ENCODE assay signal across 10 mouse cellular contexts in the genomic region with DNA sequence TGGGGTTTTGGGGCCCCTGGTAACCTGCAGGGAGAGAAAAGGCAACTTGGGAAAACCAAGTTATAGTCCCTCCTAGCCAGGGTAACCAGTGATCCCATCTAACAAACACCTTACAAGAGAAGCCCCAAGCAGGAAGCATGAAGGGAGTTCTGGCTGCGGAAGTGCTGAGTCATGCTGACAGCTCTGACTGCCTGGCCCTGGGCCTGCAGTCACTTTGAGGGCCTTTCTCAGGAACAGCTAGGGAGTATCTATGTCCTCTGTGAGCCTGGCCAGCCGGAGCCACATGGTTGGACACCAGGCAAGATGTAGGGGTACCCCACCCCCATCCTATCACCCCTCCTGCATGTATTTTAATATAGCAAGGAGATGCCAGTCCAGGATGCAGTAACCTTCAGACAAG. TPM values are rescaled to one million over a fixed set of nuclear protein-coding genes. Genes with fewer than 3 reads are reported as not detected.
DNase-seq lines count a peak whose midpoint lies in the region; ATAC-seq lines count a peak whose summit lies in the region.
"Had no signal": no experiment of that assay in that cellular context is flagged by ENCODE, and none has a peak within 500 bp of the region (broad histone marks: within the 10 kb centered on the region; RNA-seq: fewer than 3 reads in every experiment).

No protein-coding gene starts in this region.

- peak; percentile 75 for DNase-seq in kidney, adult 11 months
- peak; percentile 69 for DNase-seq in MN1 (ENCODE audit: low spot score)
- peak; percentile 44 for DNase-seq in gastrocnemius, postnatal 10 days
- DNase-seq in kidney, postnatal 14 days: peak; percentile 82
- peak; percentile 27 for DNase-seq in right cerebral cortex, postnatal 14 days
- no peak for DNase-seq in embryo, embryonic 10 days (ENCODE audit: low spot score)
- DNase-seq in retina, postnatal 1 day: no peak

- H3K4me1 ChIP-seq in kidney, embryonic 15.5 days: peaks cover 14% of the 10 kb centered on the region

- no peak overlapping the region for H3K9ac ChIP-seq in kidney, embryonic 15.5 days
- H3K9ac ChIP-seq: hindbrain, embryonic 15.5 days had no signal

- H3K36me3 ChIP-seq in kidney, embryonic 15.5 days: peaks cover 92% of the 10 kb centered on the region

- no peaks in the 10 kb centered on the region for H3K27me3 ChIP-seq in kidney, embryonic 15.5 days
- H3K27me3 ChIP-seq: hindbrain, embryonic 15.5 days had no signal

- H3K27ac ChIP-seq in kidney, embryonic 15.5 days: no peak overlapping the region
- H3K27ac ChIP-seq: hindbrain, embryonic 15.5 days had no signal

- no peak for ATAC-seq in kidney, embryonic 15.5 days (replicated peaks; ENCODE audit: low FRiP score)

- no peak overlapping the region for H3K4me2 ChIP-seq in kidney, embryonic 15.5 days
- H3K4me2 ChIP-seq: hindbrain, embryonic 15.5 days had no signal

- H3K4me3 ChIP-seq in kidney, embryonic 15.5 days (replicated peaks): no peak overlapping the region
- H3K4me3 ChIP-seq: hindbrain, embryonic 15.5 days; myocyte had no signal

- WGBS in kidney, embryonic 15.5 days: 87% methylated on average over 2 of the region's 2 CpGs

- no peaks in the 10 kb centered on the region for H3K9me3 ChIP-seq in kidney, embryonic 15.5 days (replicated peaks)
- H3K9me3 ChIP-seq: hindbrain, embryonic 15.5 days had no signal

RNA-seq across cellular contexts. Expression of a gene that starts 16.3 kb away (rescaled TPM):
- 275 and 297 TPM in 2 replicates for polyA plus RNA-seq in kidney, embryonic 15.5 days (2015; fragmentation: Nextera tagmentation; extraction: Ambion mirVana)
- 10 to 100 TPM; 30.1 to 37.1 TPM for total RNA-seq in gastrocnemius, postnatal 10 days (2021)

Comparison
In these comparisons a context has a peak if more than half of its experiments do, and no peak if none do; other contexts are left out.
1. DNase-seq: peak in kidney, adult 11 months (single experiment), MN1 (single experiment), gastrocnemius, postnatal 10 days (single experiment), kidney, postnatal 14 days (single experiment) and right cerebral cortex, postnatal 14 days (single experiment); none in embryo, embryonic 10 days (single experiment) and retina, postnatal 1 day (single experiment).